Mouse (Mus musculus) forebrain, embryonic 11.5 days (tissue): ENCODE results near the gene Crim1. TPM values are rescaled to one million over a fixed set of nuclear protein-coding genes. Genes with fewer than 3 reads are reported as not detected.

Experiments
- ATAC-seq: fragments of 200-750 bp; cut with Nextera tagmentation; replicated peaks from 2 replicates; pipeline ENCODE4 v1.8.0; 2017; ENCODE audit warnings: moderate TSS enrichment; ENCODE audit not compliant: low FRiP score
- DNase-seq: peaks from one replicate; pipeline ENCODE4 v3.0.0-alpha.2; 2017; ENCODE audit warnings: low spot score
- H3K27ac ChIP-seq: fragments of 300-500 bp; sonication (generic); 2 replicates; pipeline ENCODE4 v1.5.1; 2014; ENCODE audit warnings: low read depth, low read length
- H3K27me3 ChIP-seq: fragments of 300-500 bp; sonication (generic); 2 replicates; pipeline ENCODE4 v1.6.1; 2014; ENCODE audit warnings: mild to moderate bottlenecking, low read length, mixed read lengths; ENCODE audit not compliant: control insufficient read depth, insufficient read depth
- H3K36me3 ChIP-seq: fragments of 300-500 bp; sonication (generic); 2 replicates; pipeline ENCODE4 v1.6.1; 2014; ENCODE audit warnings: mild to moderate bottlenecking, low read length, moderate library complexity, mixed read lengths; ENCODE audit not compliant: control insufficient read depth, insufficient read depth
- H3K4me1 ChIP-seq: fragments of 300-500 bp; sonication (generic); replicated peaks from 2 replicates; pipeline ENCODE4 v1.6.1; 2014; ENCODE audit warnings: low read length, mixed read lengths; ENCODE audit not compliant: control insufficient read depth, insufficient read depth
- H3K4me2 ChIP-seq: fragments of 300-500 bp; sonication (generic); 2 replicates; pipeline ENCODE4 v1.6.1; 2014; ENCODE audit warnings: low read depth, mild to moderate bottlenecking, low read length, moderate library complexity, mixed read lengths; ENCODE audit not compliant: severe bottlenecking
- H3K4me3 ChIP-seq: fragments of 300-500 bp; sonication (generic); 2 replicates; pipeline ENCODE4 v1.5.1; 2014; ENCODE audit warnings: low read depth, low read length
- H3K9ac ChIP-seq: fragments of 300-500 bp; sonication (generic); 2 replicates; pipeline ENCODE4 v1.6.1; 2014; ENCODE audit warnings: low read length
- H3K9me3 ChIP-seq: fragments of 300-500 bp; sonication (generic); 2 replicates; pipeline ENCODE4 v1.6.1; 2016; ENCODE audit warnings: low read length, mixed read lengths; ENCODE audit not compliant: control insufficient read depth
- WGBS: fragments of 180-500 bp; shearing (Covaris S2); extraction: QIAGEN DNeasy Blood & Tissue Kit; methylation state at CpG from one replicate; pipeline ENCODE4 v1.1.7; 2014; 5-methylcytosine and 5-hydroxymethylcytosine counted together
- polyA plus RNA-seq: library from polyadenylated mRNA; unstranded; fragments of >200 nt; fragmentation: Nextera tagmentation; extraction: Ambion mirVana; gene quantifications from 2 replicates; pipeline ENCODE4 v1.2.1, GENCODE M21; 2014

Gene Crim1
- polyA plus RNA-seq, 1 experiment from 2014 or later, result 2.7 TPM

DNA sequence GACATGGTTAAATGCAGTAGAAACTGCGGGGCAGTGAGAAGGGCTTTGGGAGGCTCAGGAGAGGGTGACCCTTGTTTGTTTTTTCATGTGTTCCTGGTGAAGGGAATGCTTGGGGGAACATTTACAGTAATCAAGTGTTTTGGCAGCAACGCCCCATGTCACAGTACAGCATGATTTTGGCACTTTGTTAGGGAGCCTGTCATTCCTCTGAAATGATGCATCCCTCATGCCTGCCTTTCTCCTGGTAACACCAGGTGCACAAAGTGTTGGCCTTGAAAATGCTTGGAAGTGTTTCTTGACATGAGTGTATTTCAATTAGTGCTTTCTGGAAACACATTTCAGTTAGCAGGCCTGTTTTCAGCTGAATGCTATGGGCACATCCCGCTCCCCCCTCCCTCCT is 2.7 kb downstream of the Crim1 start:
- ATAC-seq (no peak), DNase-seq (no peak)
- H3K36me3 ChIP-seq, result no peaks in the 10 kb centered on the region
- H3K4me3 ChIP-seq, result peak overlapping the region; percentile 79; the same call in 1 of the 2 replicates
- H3K27me3 ChIP-seq, result peaks cover 3% of the 10 kb centered on the region; the same call in 1 of the 2 replicates
- WGBS, result 48% methylated on average over 3 of the region's 3 CpGs
- H3K4me2 ChIP-seq, result peak overlapping the region; percentile 98; the same call in 1 of the 2 replicates
- no peak overlapping the region for H3K9ac ChIP-seq
- H3K9me3 ChIP-seq, result no peaks in the 10 kb centered on the region
- no peak overlapping the region for H3K27ac ChIP-seq
- H3K4me1 ChIP-seq, result peaks cover 5% of the 10 kb centered on the region; the same call in 1 of the 2 replicates

GRCm38 (mm10) chr17:78203478-78203877 is 3.4 kb downstream of the Crim1 start:
- no peak for DNase-seq
- H3K4me2 ChIP-seq, result no peak overlapping the region
- H3K9me3 ChIP-seq, result no peaks in the 10 kb centered on the region

GRCm38 (mm10) chr17:78206421-78206820 is 6.4 kb downstream of the Crim1 start:
- no peaks in the 10 kb centered on the region for H3K9me3 ChIP-seq
- DNase-seq, result no peak
- H3K9ac ChIP-seq, result no peak overlapping the region
- no peak for ATAC-seq
- no peaks in the 10 kb centered on the region for H3K36me3 ChIP-seq
- no peak overlapping the region for H3K4me2 ChIP-seq
- peaks cover 3% of the 10 kb centered on the region; the same call in 1 of the 2 replicates for H3K4me1 ChIP-seq
- 72% methylated on average over 2 of the region's 2 CpGs for WGBS
- H3K4me3 ChIP-seq, result no peak overlapping the region
- no peaks in the 10 kb centered on the region for H3K27me3 ChIP-seq
- no peak overlapping the region for H3K27ac ChIP-seq

More at GRCm38 (mm10) chr17:78203478-78203877, 3.4 kb downstream of the Crim1 start:
- ATAC-seq, result no peak
- H3K27ac ChIP-seq, result no peak overlapping the region
- H3K27me3 ChIP-seq, result no peaks in the 10 kb centered on the region
- H3K36me3 ChIP-seq, result no peaks in the 10 kb centered on the region
- H3K4me1 ChIP-seq, result peaks cover 5% of the 10 kb centered on the region; the same call in 1 of the 2 replicates
- no peak overlapping the region for H3K4me3 ChIP-seq
- WGBS, result 53% methylated on average over 5 of the region's 5 CpGs
- H3K9ac ChIP-seq, result no peak overlapping the region

DNA sequence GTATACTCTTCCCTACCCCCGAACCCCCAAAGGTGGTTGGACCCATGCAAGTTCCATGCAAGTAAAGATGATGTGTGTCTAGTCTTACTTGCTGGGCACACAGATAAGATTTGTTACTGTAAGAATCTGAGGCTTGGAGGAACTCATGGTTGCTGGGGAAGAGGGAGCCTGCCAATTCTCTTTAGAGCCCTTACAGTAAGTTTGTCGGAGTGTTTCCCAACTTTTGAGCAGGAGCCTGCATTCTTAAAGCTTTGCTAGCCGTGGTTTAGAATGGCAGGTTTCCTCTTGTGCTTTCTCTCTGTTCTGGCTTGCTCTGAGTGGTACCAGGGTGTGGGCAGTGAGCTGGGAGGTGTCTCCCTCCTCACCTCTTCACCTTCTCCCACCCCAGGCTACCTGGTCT is 7.2 kb downstream of the Crim1 start:
- no peaks in the 10 kb centered on the region for H3K36me3 ChIP-seq
- 83% methylated on average over 3 of the region's 3 CpGs for WGBS
- no peak for ATAC-seq
- no peak overlapping the region for H3K27ac ChIP-seq
- H3K9me3 ChIP-seq, result no peaks in the 10 kb centered on the region
- H3K27me3 ChIP-seq, result no peaks in the 10 kb centered on the region
- H3K4me3 ChIP-seq, result no peak overlapping the region
- no peak overlapping the region for H3K4me2 ChIP-seq
- no peak overlapping the region for H3K9ac ChIP-seq
- no peak for DNase-seq
- H3K4me1 ChIP-seq, result 0 out of 2 replicates have a peak, but pooled peaks cover 3% of the 10 kb centered on the region

- DNase-seq (no peak), ATAC-seq (no peak)
- H3K4me1 ChIP-seq, result no peaks in the 10 kb centered on the region
- H3K4me2 ChIP-seq, result no peak overlapping the region
- 84% methylated on average over 3 of the region's 3 CpGs for WGBS
- H3K27ac ChIP-seq, result no peak overlapping the region
- no peaks in the 10 kb centered on the region for H3K36me3 ChIP-seq
- no peaks in the 10 kb centered on the region for H3K27me3 ChIP-seq
- no peaks in the 10 kb centered on the region for H3K9me3 ChIP-seq
- H3K9ac ChIP-seq, result no peak overlapping the region
- no peak overlapping the region for H3K4me3 ChIP-seq
These were observed 8.8 kb downstream of the Crim1 start for GRCm38 (mm10) chr17:78208805-78209204.

- H3K4me1 ChIP-seq, result no peaks in the 10 kb centered on the region
- H3K9ac ChIP-seq, result no peak overlapping the region
- no peak overlapping the region for H3K27ac ChIP-seq
- H3K4me2 ChIP-seq, result no peak overlapping the region
- no peak overlapping the region for H3K4me3 ChIP-seq
- H3K36me3 ChIP-seq, result no peaks in the 10 kb centered on the region
- no peak for ATAC-seq
- no peak for DNase-seq
- no peaks in the 10 kb centered on the region for H3K27me3 ChIP-seq
- H3K9me3 ChIP-seq, result no peaks in the 10 kb centered on the region
- 87% methylated on average over 2 of the region's 2 CpGs for WGBS
These were observed 9.6 kb downstream of the Crim1 start for GRCm38 (mm10) chr17:78209646-78210045.

DNA sequence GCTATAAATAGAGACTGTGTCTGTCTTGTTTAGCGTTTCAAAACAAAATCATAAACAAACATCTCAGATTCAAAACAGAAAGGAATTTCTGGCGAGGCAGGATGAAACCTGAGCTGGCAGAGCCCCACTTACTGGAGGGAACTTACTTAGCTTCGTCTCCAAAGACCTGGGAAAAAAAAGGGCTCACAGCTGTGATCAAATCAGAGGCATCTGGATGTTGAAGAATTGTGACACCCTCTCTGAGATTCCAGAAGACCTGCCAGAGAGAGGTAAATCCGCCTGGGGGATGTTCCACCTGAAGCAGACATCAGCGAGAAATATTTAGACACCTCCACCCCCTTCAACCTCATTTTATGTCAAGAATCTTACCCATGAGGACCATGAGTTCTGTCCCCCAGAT is 11.8 kb downstream of the Crim1 start:
- no peaks in the 10 kb centered on the region for H3K36me3 ChIP-seq
- H3K4me1 ChIP-seq, result no peaks in the 10 kb centered on the region
- H3K4me3 ChIP-seq, result no peak overlapping the region
- H3K27me3 ChIP-seq, result no peaks in the 10 kb centered on the region
- H3K9ac ChIP-seq, result no peak overlapping the region
- DNase-seq (no peak), ATAC-seq (no peak)
- no peak overlapping the region for H3K4me2 ChIP-seq
- no peaks in the 10 kb centered on the region for H3K9me3 ChIP-seq
- WGBS, result 66% methylated on average over 5 of the region's 5 CpGs
- no peak overlapping the region for H3K27ac ChIP-seq

DNA sequence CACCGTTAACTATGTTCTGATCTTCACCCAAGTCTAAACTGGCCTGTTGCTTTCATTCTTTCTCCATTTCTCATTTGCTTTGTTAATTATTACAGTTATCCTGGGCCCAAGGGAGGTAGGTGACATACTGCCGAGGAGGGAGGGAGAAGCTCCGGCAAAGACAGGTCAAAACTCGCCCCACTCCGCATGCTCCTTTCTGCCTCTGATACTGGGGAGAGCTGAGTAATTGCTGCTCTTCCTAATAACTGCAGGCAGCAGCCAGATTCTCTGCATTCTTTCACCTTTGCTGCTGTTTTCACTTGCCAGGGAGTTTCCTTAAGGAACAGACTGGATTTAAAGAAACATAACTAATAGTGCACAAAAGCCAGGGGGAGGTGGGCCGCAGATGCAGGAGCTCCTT is 13.1 kb downstream of the Crim1 start:
- no peaks in the 10 kb centered on the region for H3K36me3 ChIP-seq
- no peak for DNase-seq

GRCm38 (mm10) chr17:78216526-78216925 is 16.5 kb downstream of the Crim1 start:
- H3K4me1 ChIP-seq, result no peaks in the 10 kb centered on the region

More for the DNA sequence above, 13.1 kb downstream of the Crim1 start:
- no peaks in the 10 kb centered on the region for H3K9me3 ChIP-seq
- no peaks in the 10 kb centered on the region for H3K4me1 ChIP-seq
- H3K4me3 ChIP-seq, result no peak overlapping the region
- H3K27ac ChIP-seq, result no peak overlapping the region
- 68% methylated on average over 6 of the region's 6 CpGs for WGBS
- H3K9ac ChIP-seq, result no peak overlapping the region
- ATAC-seq, result no peak
- H3K27me3 ChIP-seq, result no peaks in the 10 kb centered on the region
- no peak overlapping the region for H3K4me2 ChIP-seq

More at GRCm38 (mm10) chr17:78216526-78216925, 16.5 kb downstream of the Crim1 start:
- no peak for DNase-seq
- H3K4me2 ChIP-seq, result no peak overlapping the region
- no peak for ATAC-seq
- H3K9ac ChIP-seq, result no peak overlapping the region
- no peaks in the 10 kb centered on the region for H3K9me3 ChIP-seq
- no peak overlapping the region for H3K27ac ChIP-seq
- 75% methylated on average over 3 of the region's 3 CpGs for WGBS
- no peaks in the 10 kb centered on the region for H3K27me3 ChIP-seq
- H3K36me3 ChIP-seq, result no peaks in the 10 kb centered on the region
- H3K4me3 ChIP-seq, result no peak overlapping the region
